Mouse (Mus musculus) E14TG2a.4 (cell line): ENCODE measurements around the gene Tpr.

Source experiments
- H3K27me3 ChIP-seq: 2 replicates; pipeline ENCODE4 v1.6.1; 2014; ENCODE audit warnings: low read length, control low read depth; ENCODE audit not compliant: insufficient read depth
- H3K36me3 ChIP-seq: 2 replicates; pipeline ENCODE4 v1.6.1; 2014; ENCODE audit warnings: low read length, control low read depth; ENCODE audit not compliant: insufficient read depth
- H3K4me1 ChIP-seq: replicated peaks from 2 replicates; pipeline ENCODE4 v1.6.1; 2014; ENCODE audit warnings: low read depth, low read length, control low read depth
- H3K4me3 ChIP-seq: replicated peaks from 2 replicates; pipeline ENCODE4 v1.5.1; 2014; ENCODE audit warnings: mild to moderate bottlenecking, low read length
- H3K9me3 ChIP-seq: 2 replicates; pipeline ENCODE4 v1.6.1; 2014; ENCODE audit warnings: low read length, control low read depth
- CTCF ChIP-seq: conservative IDR thresholded peaks from 2 replicates; pipeline ENCODE4 v1.5.1; 2014; ENCODE audit warnings: low read length
- NANOG ChIP-seq: IDR thresholded peaks from 2 replicates; pipeline ENCODE4 v1.6.1; 2014; ENCODE audit warnings: borderline replicate concordance, low read length, mixed read lengths
- POU5F1 ChIP-seq: IDR thresholded peaks from 2 replicates; pipeline ENCODE4 v1.6.1; 2014; ENCODE audit warnings: low read length, borderline replicate concordance

The Tpr gene

GRCm38 (mm10) chr1:150469992-150470391 lies 77.4 kb downstream of the Tpr start:
- H3K27me3 ChIP-seq, result no peaks in the 10 kb centered on the region
- no peaks in the 10 kb centered on the region for H3K36me3 ChIP-seq
- H3K4me1 ChIP-seq, result peaks cover 7% of the 10 kb centered on the region
- TF ChIP-seq POU5F1 (no peak), NANOG (no peak), CTCF (no peak)
- H3K9me3 ChIP-seq, result peaks cover 14% of the 10 kb centered on the region
- H3K4me3 ChIP-seq, result no peak overlapping the region

- Histone ChIP-seq H3K9me3 (peaks cover 30% of the 10 kb centered on the region), H3K4me1 (0 out of 2 replicates have a peak, but pooled peaks cover 3% of the 10 kb centered on the region), H3K27me3 (no peaks in the 10 kb centered on the region), H3K4me3 (no peak overlapping the region), H3K36me3 (no peaks in the 10 kb centered on the region)
- TF ChIP-seq NANOG (no peak), POU5F1 (no peak), CTCF (no peak)
Measured at GRCm38 (mm10) chr1:150472525-150472924, 79.9 kb downstream of the Tpr start.

- peaks cover 47% of the 10 kb centered on the region for H3K9me3 ChIP-seq
- H3K4me1 ChIP-seq, result no peaks in the 10 kb centered on the region
- H3K27me3 ChIP-seq, result no peaks in the 10 kb centered on the region
- no peaks in the 10 kb centered on the region for H3K36me3 ChIP-seq
- no peak overlapping the region for H3K4me3 ChIP-seq
- TF ChIP-seq NANOG, result no peak
- no peak for TF ChIP-seq POU5F1
- no peak for TF ChIP-seq CTCF
Measured at GRCm38 (mm10) chr1:150480674-150481073, 88.0 kb downstream of the Tpr start.

- Histone ChIP-seq H3K4me1 (peaks cover 3% of the 10 kb centered on the region; the same call in 1 of the 2 replicates), H3K27me3 (no peaks in the 10 kb centered on the region), H3K36me3 (no peaks in the 10 kb centered on the region), H3K4me3 (no peak overlapping the region), H3K9me3 (peaks cover 2% of the 10 kb centered on the region; the same call in 1 of the 2 replicates)
- TF ChIP-seq CTCF, result no peak
- no peak for TF ChIP-seq POU5F1
- TF ChIP-seq NANOG, result no peak
Measured at GRCm38 (mm10) chr1:150489148-150489547, 96.5 kb downstream of the Tpr start.

- TF ChIP-seq CTCF, result no peak
- no peak; the same call in 1 of the 2 replicates for TF ChIP-seq POU5F1
- no peak for TF ChIP-seq NANOG
- H3K36me3 ChIP-seq, result no peaks in the 10 kb centered on the region
- peaks cover 23% of the 10 kb centered on the region for H3K4me1 ChIP-seq
- H3K27me3 ChIP-seq, result no peaks in the 10 kb centered on the region
- no peak overlapping the region for H3K4me3 ChIP-seq
- H3K9me3 ChIP-seq, result peaks cover 17% of the 10 kb centered on the region
Measured at GRCm38 (mm10) chr1:150496626-150497302, 104.1 kb downstream of the Tpr start.

GRCm38 (mm10) chr1:150497690-150498089 lies 105.1 kb downstream of the Tpr start:
- Histone ChIP-seq H3K27me3 (no peaks in the 10 kb centered on the region), H3K36me3 (no peaks in the 10 kb centered on the region), H3K4me1 (peaks cover 23% of the 10 kb centered on the region), H3K4me3 (no peak overlapping the region), H3K9me3 (peaks cover 17% of the 10 kb centered on the region)
- no peak for TF ChIP-seq POU5F1
- TF ChIP-seq CTCF, result peak; percentile 25; the same call in 1 of the 2 replicates

GRCm38 (mm10) chr1:150498177-150498576 lies 105.5 kb downstream of the Tpr start:
- Histone ChIP-seq H3K4me1 (peaks cover 23% of the 10 kb centered on the region), H3K9me3 (peaks cover 17% of the 10 kb centered on the region), H3K4me3 (no peak overlapping the region), H3K36me3 (no peaks in the 10 kb centered on the region), H3K27me3 (no peaks in the 10 kb centered on the region)
- TF ChIP-seq CTCF (no peak), NANOG (no peak), POU5F1 (no peak)
